Mouse (Mus musculus): Measurements from ENCODE around the gene Slc2a4.

GRCm38 (mm10) chr11:69910781-69911560 lies 37.0 kb downstream of the Slc2a4 start:
- no peak for TF ChIP-seq CTCF (IDR thresholded peaks at IDR 0.05; ENCODE audit: low read depth, low read length)
- TF ChIP-seq POLR2A (IDR thresholded peaks at IDR 0.05; ENCODE audit: insufficient read depth, low read length): no peak
- TF ChIP-seq EP300 (IDR thresholded peaks at IDR 0.05; ENCODE audit: insufficient read depth, low read depth, low read length): no peak
